Mouse (Mus musculus): ENCODE data around the gene Hoxd1.

Hoxd1 gene

GRCm38 (mm10) chr2:74732513-74733316 lies 30.1 kb upstream of the Hoxd1 start:
- no peak for DNase-seq (ENCODE audit: low spot score)

- no peak for DNase-seq (ENCODE audit: low spot score)
Measured at GRCm38 (mm10) chr2:74733317-74733661, 29.5 kb upstream of the Hoxd1 start.

GRCm38 (mm10) chr2:74733765-74734164 lies 29.0 kb upstream of the Hoxd1 start:
- DNase-seq (ENCODE audit: low spot score) = no peak

- DNase-seq (ENCODE audit: low spot score) = no peak
Measured at GRCm38 (mm10) chr2:74734451-74734850, 28.3 kb upstream of the Hoxd1 start.

- DNase-seq (ENCODE audit: low spot score) = no peak
Measured at GRCm38 (mm10) chr2:74734996-74735811, 27.6 kb upstream of the Hoxd1 start.

DNA sequence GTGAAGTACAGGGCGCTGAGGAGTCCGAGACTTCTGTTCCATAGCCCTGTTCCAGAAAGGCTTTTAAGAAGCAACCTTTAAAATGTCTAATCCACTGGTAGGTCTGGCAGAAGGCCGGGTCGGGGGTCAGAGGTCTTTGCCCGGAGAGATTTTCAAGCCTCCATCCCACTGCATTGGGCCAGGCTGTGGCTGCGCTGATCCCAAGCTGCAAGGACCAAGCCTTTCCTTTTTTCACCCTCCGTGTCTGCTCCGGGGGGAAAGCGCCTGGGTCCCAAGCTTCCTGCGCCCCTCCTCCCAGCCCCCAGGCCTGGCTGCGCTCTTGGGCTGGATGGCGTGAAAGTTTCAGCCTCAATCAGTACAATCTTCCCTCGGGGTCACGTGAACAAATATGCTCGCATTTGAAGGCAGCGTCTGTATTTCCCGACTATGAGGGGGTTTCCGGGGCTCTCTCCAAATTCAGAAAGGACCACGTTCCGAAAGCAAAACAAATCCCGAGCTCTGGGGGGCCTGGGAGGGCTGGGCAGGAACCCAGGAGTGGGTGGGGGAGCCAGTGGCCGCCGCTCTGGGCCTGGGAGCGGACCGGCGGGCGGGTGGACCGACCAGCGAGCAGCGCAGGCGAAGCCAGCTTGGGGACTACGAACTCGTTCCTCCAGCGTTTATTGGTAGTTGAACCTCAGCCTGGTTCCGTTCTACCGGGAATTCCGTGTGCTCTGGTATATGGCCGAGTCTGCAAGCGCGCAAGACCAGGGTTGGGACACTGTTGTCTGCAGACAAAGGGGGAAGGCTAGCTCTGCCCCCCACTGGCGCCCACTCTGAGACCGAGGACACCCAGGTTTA lies 26.7 kb upstream of the Hoxd1 start:
- no peak for DNase-seq (ENCODE audit: low spot score)

DNA sequence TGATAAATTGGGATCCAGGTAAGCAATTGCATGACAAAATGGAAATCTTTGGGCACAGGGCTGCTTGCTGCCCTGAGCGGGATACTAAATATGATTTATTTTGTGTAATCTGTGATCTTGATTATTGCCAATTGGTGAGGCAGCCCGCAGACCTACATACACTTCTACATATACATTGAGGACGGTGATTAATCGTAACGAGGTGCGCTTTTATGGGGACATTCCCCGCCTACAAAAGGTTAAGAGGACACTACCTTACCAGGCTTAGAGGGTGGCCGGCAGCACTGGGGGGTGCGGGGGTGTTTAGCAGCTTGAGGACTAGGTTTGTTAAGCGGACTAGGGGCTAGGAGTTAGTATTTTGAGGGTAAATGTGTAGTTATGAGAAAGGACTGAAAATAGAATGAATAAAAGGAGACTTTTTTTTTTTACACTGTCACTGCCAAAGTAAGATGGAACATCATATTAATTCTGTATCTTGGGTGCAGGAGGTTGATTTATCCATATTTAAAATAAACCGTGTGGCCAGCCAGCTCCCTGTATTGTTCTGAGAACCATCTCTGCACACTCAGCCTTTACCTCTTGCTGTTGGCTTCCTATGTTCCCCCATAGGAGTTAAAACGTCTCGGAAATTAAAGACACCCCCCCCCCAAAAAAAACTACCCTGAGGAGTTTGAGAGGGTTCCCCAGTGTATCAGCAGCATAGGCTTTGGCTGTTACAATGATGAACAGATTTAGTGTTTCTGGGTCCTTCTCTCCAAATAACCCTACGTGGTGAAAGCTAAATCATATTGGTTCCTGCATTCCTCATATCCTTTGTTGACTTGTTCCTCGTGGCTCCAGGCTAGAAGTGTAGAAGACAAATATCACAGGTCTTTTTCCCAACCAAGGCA lies 25.8 kb upstream of the Hoxd1 start:
- no peak for DNase-seq (ENCODE audit: low spot score)

GRCm38 (mm10) chr2:74737578-74738070 lies 25.2 kb upstream of the Hoxd1 start:
- DNase-seq (ENCODE audit: low spot score) = no peak

DNA sequence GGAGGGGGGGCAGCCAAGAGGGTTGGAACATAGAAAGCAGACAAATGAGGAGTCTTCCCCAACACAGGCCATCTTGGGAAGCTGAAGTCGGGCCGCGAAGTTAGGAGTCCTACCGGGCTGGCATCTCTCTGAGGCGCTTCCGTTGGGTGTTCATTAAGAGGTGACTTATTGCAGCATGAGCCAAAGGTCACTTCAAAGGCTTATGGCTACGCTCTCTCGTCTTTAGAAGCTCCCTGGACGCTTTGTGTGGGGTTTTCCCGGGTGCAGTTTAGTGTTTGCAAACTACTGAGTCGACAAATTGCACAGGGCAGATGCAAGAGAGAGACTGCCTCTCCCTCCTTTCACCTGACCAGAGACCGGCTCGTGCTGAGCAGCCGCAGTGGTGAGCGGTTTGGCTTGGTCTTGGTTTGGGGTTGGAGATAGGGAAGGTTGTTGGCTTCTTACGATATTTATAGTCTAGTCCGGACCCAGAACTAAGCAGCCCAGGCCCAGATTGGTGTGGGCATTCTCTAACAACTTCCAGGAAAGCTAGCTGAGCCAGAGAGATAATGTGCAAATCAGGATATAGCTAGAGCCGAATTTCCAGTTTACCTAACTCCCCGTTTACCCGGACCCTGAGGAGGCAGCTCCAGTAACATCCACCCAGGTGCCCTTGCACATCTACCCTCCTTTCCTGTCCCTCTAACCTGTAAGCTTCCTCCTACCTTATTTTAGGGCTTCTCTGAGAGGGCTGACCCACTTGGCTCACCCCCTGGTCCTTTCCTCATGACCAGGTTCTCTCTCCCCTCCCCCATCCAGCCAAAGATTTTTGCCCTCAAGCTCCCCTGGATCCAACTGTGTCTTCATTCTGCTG lies 23.9 kb upstream of the Hoxd1 start:
- no peak for DNase-seq (ENCODE audit: low spot score)

DNA sequence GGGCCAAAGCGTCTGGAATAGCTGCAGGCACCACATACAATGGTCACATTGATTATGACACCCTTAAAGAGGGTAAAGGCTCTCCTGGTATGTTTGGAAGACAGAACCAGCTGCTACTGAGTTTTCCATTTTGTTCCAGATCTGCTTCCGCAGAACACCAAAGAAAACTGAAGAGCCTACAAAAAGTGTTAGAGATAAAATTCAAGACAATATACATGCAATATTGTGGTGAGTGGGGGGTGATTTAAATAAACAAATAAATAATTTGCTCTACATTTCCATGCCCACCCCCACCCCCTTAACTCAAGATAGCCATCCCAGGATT lies 23.3 kb upstream of the Hoxd1 start:
- no peak for DNase-seq (ENCODE audit: low spot score)

DNA sequence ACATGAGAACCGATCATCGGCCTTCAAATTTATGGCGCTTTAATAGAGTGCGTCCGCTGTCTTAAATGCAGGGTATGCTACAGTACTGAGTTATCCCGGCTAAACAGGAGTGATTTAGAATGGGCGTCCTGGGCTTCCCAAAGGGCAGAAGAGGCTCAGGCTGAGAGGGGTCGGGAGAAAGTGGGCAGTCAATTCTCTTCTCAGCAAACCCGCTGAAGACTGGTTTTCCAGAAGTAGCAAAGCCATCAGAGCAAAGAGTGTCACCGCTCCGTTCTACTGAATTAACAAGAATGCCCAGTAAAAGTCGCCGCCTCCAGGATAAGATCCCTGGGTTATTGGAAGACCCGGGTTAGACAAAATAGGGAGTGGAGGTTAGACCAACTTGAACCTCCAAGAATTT lies 22.9 kb upstream of the Hoxd1 start:
- no peak for DNase-seq (ENCODE audit: low spot score)

DNA sequence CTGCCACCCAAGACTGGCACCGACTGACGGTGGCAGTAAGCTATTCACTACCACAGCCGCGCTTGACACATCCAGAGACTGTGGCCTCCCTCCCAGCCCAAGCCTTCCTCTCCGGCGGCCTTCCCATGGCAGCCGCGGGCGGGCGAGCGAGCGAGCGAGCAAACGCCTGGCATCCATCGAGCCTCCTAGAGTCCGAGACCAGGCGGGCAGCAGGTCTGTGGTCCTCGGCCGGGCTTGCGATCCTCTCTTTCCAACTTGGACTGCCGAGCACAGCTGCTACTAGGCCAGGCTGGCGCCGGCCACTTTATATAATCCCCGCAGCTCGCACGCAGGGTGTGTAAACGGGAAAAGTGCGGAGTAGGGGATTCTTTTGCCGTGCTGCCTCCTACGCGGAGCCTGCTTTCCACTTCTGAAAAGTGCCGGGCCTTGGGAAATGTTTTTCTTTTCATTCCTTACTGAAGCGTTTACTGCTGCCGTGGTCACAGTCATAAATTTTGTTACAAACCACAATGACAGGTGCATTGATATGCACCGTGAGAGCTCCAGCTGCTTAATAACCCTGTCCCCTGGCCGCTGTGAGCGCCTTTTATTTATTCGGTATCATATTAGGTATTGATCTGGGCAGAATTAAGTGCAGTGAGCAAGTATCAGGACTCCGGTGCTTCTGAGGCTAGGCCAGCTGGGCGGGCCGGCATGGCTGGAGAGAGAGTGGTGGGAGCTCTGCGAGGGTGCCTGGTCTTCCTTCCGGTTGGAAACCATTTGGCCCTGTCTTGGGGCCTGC lies 22.3 kb upstream of the Hoxd1 start:
- DNase-seq (ENCODE audit: low spot score) = no peak

- no peak for DNase-seq (ENCODE audit: low spot score)
Measured at GRCm38 (mm10) chr2:74741252-74741978, 21.4 kb upstream of the Hoxd1 start.

GRCm38 (mm10) chr2:74741979-74742277 lies 20.9 kb upstream of the Hoxd1 start:
- DNase-seq (ENCODE audit: low spot score) = no peak

GRCm38 (mm10) chr2:74745540-74746297 lies 17.1 kb upstream of the Hoxd1 start:
- DNase-seq (ENCODE audit: low spot score) = no peak

GRCm38 (mm10) chr2:74746298-74746921 lies 16.4 kb upstream of the Hoxd1 start:
- no peak for DNase-seq (ENCODE audit: low spot score)

GRCm38 (mm10) chr2:74747006-74747405 lies 15.8 kb upstream of the Hoxd1 start:
- DNase-seq (ENCODE audit: low spot score) = no peak

- DNase-seq (ENCODE audit: low spot score) = no peak
Measured at GRCm38 (mm10) chr2:74747661-74748141, 15.1 kb upstream of the Hoxd1 start.
